Mouse (Mus musculus) heart, adult 2 months (tissue): ENCODE measurements around the gene Farp2. TPM values are rescaled to one million over a fixed set of nuclear protein-coding genes. Genes with fewer than 3 reads are reported as not detected.

Source experiments
- DNase-seq, 2 experiments: peaks; one replicate each; pipeline ENCODE4 v3.0.0; 2021
- H3K27ac ChIP-seq: fragments of 200-600 bp; 2 replicates; pipeline ENCODE4 v1.8.1; 2022
- H3K27me3 ChIP-seq: fragments of 200-500 bp; 2 replicates; pipeline ENCODE4 v1.6.1; 2012; ENCODE audit warnings: mild to moderate bottlenecking, low read length, inconsistent platforms, mixed read lengths; ENCODE audit not compliant: control insufficient read depth, insufficient read depth
- H3K36me3 ChIP-seq: fragments of 200-500 bp; 2 replicates; pipeline ENCODE4 v1.6.1; 2012; ENCODE audit warnings: low read length, inconsistent platforms; ENCODE audit not compliant: control insufficient read depth, insufficient read depth
- H3K4me1 ChIP-seq: fragments of 200-500 bp; 2 replicates; pipeline ENCODE4 v1.6.1; 2011; ENCODE audit warnings: low read length; ENCODE audit not compliant: control insufficient read depth, insufficient read depth
- H3K4me3 ChIP-seq: fragments of 200-600 bp; 2 replicates; pipeline ENCODE4 v1.8.1; 2022
- H3K79me2 ChIP-seq: fragments of 200-500 bp; replicated peaks from 2 replicates; pipeline ENCODE4 v1.6.1; 2012; ENCODE audit warnings: mild to moderate bottlenecking, inconsistent platforms, low read length, moderate library complexity, mixed read lengths; ENCODE audit not compliant: control insufficient read depth, insufficient read depth
- H3K9ac ChIP-seq: fragments of 200-500 bp; 2 replicates; pipeline ENCODE4 v1.6.1; 2012; ENCODE audit warnings: low read depth, mild to moderate bottlenecking, control low read depth, inconsistent platforms, low read length, mixed read lengths
- CTCF ChIP-seq: fragments of 200-600 bp; IDR thresholded peaks from 2 replicates; pipeline ENCODE4 v1.8.1; 2022; ENCODE audit warnings: antibody characterized with exemption, mild to moderate bottlenecking, moderate library complexity
- EP300 ChIP-seq: fragments of 200-500 bp; IDR thresholded peaks from 2 replicates; pipeline ENCODE4 v1.6.1; 2011; ENCODE audit warnings: low read depth, low read length, control low read depth; ENCODE audit not compliant: insufficient read depth
- POLR2A ChIP-seq: fragments of 200-500 bp; IDR thresholded peaks from 2 replicates; pipeline ENCODE4 v1.6.1; 2011; ENCODE audit warnings: mild to moderate bottlenecking, low read depth, low read length, control low read depth; ENCODE audit not compliant: insufficient read depth
- WGBS: fragments of 180-500 bp; shearing (Covaris S2); methylation state at CpG from one replicate; pipeline ENCODE4 v1.1.7; 2018; 5-methylcytosine and 5-hydroxymethylcytosine counted together
- intact Hi-C: fragments of 180-260 bp; cut with DNase I; formaldehyde crosslinking; loops from one replicate; pipeline ENCODE4 v1.15.1; 2025
- polyA plus RNA-seq: library from polyadenylated mRNA; depleted of rRNA; stranded (reverse); fragments of >200 nt; gene quantifications from 2 replicates; pipeline ENCODE4 v1.2.3, GENCODE M21; 2012
- total RNA-seq, 2 experiments: library from RNA; stranded (reverse); gene quantifications; 2 replicates each; pipeline ENCODE4 v1.2.3; 2021

Gene Farp2
- total and polyA plus RNA-seq, 3 experiments = 6.6 to 21.5 (median 18.5) TPM

DNA sequence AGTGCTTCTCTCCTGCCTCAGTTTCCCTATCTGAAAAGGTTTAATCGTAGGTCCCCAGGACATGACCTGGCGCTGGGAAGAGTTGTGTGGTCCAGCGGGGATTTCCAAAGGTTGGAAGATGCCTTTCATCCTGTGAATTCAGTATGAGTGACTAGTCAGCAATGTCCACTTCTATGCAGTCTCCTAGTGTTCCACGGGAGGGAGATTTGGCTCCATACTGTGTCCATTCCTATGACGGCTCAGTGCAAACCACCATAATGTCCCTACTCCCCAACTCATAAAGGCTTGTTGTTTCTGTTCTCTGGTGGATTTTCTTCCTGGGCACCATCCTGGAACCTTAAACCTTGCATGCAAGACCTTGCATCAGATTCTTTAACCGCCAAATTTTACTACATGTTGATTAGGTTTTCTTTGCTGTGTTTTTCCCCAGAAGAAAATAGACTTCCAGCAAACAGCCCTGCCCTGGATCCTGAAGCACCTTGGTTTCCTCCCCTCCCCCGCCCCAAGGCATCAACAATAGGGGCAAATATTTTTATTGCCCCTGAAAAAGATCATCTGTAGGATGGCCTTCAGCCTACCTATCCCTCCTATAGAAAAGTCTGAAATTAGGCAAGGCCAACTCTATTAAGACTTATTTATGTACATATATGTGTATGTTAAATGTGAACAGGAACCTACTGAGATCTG is 124.5 kb downstream of the Farp2 start:
- 23% methylated on average over 7 of the region's 7 CpGs for WGBS
- no peak for DNase-seq
- intact Hi-C loops = loop anchor here (2.0 to 10.0 kb wide), 5 partner anchors 51 to 292 kb away; partner anchors contain the start of genes Atg4b, Bok, Farp2 and Ing5
- peaks cover 4% of the 10 kb centered on the region; the same call in 1 of the 2 replicates for H3K79me2 ChIP-seq
- peak overlapping the region; percentile 76 for H3K9ac ChIP-seq
- peak overlapping the region; percentile 68 for H3K4me3 ChIP-seq
- peaks cover 5% of the 10 kb centered on the region for H3K36me3 ChIP-seq
- peak overlapping the region; percentile 91 for H3K27ac ChIP-seq
- H3K27me3 ChIP-seq = no peaks in the 10 kb centered on the region
- no peak for TF ChIP-seq POLR2A
- TF ChIP-seq CTCF = peak; percentile 52
- TF ChIP-seq EP300 = no peak
- H3K4me1 ChIP-seq = peaks cover 11% of the 10 kb centered on the region

DNA sequence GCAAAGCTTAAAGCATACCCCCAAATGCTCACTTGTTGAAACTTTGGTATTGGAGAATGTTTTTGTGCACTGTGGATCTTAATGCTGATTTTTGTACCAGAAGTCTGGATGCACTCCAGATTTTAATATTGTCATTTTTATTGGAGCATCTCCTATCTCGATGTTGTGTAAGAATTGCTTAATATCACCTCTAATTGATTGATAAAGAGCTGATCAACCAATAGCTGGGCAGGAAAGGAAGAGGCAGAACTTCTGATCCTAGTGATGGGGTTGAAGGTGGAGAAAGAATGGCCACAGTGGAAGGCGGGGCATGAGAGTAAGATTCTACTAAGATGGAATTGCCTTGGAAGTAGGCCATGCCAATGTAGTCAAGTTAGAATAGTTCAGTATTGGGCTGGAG is 130.1 kb downstream of the Farp2 start:
- Histone ChIP-seq H3K4me3 (no peak overlapping the region), H3K4me1 (no peaks in the 10 kb centered on the region), H3K79me2 (no peaks in the 10 kb centered on the region), H3K27me3 (no peaks in the 10 kb centered on the region), H3K9ac (no peak overlapping the region), H3K27ac (no peak overlapping the region), H3K36me3 (no peaks in the 10 kb centered on the region)
- TF ChIP-seq POLR2A = no peak
- no peak for TF ChIP-seq EP300
- TF ChIP-seq CTCF = no peak
- no peak for DNase-seq
- intact Hi-C loops = no loop called here
- WGBS = 84% methylated on average over 2 of the region's 2 CpGs

DNA sequence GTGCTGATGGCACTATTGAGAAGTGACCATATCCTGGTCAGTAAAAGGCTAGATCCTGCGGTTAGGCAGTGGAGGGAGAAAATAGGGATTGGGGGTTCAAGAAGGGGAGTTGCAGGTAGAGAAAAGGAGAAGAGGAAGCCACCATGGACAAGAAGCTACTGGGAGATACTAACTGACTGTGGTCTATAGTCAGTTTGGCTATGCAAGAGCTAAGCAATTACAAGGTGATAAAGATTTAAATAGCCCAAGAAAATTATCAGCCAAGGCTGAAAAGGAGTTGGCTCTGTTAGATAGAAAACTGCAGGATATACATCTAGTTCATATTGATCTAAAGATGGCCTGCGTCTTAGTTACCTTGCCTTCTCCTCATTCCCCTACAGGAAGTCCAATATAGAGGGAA is 130.8 kb downstream of the Farp2 start:
- H3K4me3 ChIP-seq = no peak overlapping the region
- TF ChIP-seq POLR2A (no peak), EP300 (no peak), CTCF (no peak)
- no peaks in the 10 kb centered on the region for H3K79me2 ChIP-seq
- no peaks in the 10 kb centered on the region for H3K27me3 ChIP-seq
- H3K27ac ChIP-seq = no peak overlapping the region
- H3K4me1 ChIP-seq = no peaks in the 10 kb centered on the region
- WGBS = 96% methylated on average over 2 of the region's 2 CpGs
- intact Hi-C loops = no loop called here
- no peaks in the 10 kb centered on the region for H3K36me3 ChIP-seq
- no peak for DNase-seq
- no peak overlapping the region for H3K9ac ChIP-seq

DNA sequence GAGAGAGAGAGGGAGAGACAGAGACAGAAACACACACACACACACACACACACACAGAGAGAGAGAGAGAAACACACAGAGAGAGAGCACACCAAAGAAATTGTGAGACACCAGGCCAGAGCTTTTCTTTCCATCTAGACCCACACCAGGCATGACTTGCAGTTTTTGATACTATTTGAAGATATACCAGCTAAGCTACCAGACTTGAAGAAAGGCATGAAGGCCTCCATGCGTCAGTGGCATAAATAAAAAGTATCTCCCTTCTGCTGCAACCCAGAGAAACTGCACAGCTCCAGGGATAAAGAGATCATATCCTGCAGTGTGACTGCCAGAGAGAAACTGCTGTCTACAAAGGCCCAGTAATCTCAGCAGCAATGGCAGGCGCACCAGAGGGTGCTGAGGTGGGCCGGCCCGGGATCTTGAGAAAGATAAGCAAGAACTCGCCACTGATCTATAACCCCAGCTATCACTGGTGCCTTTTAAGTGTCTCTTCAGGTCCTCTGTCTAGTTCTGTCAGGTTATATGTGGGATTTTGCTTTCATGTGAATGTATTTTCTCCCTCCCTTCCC is 137.8 kb downstream of the Farp2 start:
- Histone ChIP-seq H3K9ac (no peak overlapping the region), H3K36me3 (no peaks in the 10 kb centered on the region), H3K27ac (no peak overlapping the region), H3K79me2 (no peaks in the 10 kb centered on the region), H3K27me3 (no peaks in the 10 kb centered on the region), H3K4me1 (no peaks in the 10 kb centered on the region), H3K4me3 (no peak overlapping the region)
- intact Hi-C loops = no loop called here
- no peak for DNase-seq
- no peak for TF ChIP-seq POLR2A
- 71% methylated on average over 5 of the region's 5 CpGs for WGBS

DNA sequence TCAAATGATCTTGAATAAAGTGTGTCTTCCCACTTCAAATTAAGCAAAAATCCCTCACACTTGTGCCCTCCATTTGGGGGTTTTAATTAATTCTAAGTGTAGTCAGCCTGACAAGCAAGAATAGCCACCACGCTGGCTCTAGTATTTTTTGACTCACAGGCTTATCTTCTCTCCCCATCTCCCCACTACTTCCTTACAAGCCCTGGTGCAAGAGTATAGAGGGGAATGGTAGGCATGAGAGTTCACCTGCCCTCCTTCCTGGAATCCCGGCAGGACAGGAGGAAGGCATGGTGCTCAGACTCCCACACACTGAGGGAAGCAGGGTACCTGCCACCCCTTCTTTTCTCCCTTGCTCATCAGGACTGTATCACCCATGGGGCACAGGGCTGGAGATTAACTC is 142.4 kb downstream of the Farp2 start:
- no peak for DNase-seq
- Histone ChIP-seq H3K36me3 (no peaks in the 10 kb centered on the region), H3K9ac (no peak overlapping the region), H3K27ac (no peak overlapping the region), H3K4me3 (no peak overlapping the region), H3K4me1 (no peaks in the 10 kb centered on the region), H3K27me3 (no peaks in the 10 kb centered on the region), H3K79me2 (no peaks in the 10 kb centered on the region)
- 22% methylated on average over 2 of the region's 2 CpGs for WGBS
- no peak for TF ChIP-seq CTCF
- TF ChIP-seq POLR2A = no peak
- no peak for TF ChIP-seq EP300
- intact Hi-C loops = no loop called here

DNA sequence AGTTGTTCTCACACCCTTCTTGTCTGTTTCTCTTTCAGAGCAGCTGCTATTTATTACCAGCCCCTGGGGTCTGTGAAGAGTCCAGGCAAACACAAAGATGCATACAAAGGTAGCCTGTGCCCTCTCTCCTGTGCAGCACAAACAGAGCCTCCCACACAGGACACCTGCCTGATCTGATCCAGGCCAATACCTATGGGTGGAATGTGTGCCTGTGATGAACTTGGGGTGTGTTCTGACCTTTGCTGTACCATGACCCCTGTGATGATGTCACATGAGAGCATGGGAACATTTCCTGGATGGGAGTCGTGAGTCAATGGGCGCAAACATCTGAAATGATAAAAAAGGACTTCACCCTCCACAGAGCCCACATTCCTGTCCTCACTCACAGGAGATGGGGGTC is 142.9 kb downstream of the Farp2 start:
- DNase-seq = no peak
- Histone ChIP-seq H3K4me3 (no peak overlapping the region), H3K36me3 (no peaks in the 10 kb centered on the region), H3K4me1 (no peaks in the 10 kb centered on the region), H3K9ac (no peak overlapping the region), H3K79me2 (no peaks in the 10 kb centered on the region), H3K27ac (no peak overlapping the region), H3K27me3 (no peaks in the 10 kb centered on the region)
- intact Hi-C loops = no loop called here
- 44% methylated on average over 2 of the region's 2 CpGs for WGBS
- TF ChIP-seq EP300 (no peak), POLR2A (no peak), CTCF (no peak)
